Mouse (Mus musculus): ENCODE results near the gene Zfp697.

GRCm38 (mm10) chr3:98427600-98428448, 45.6 kb downstream of the Zfp697 start:
- TF ChIP-seq POLR2A (IDR thresholded peaks at IDR 0.05; ENCODE audit: insufficient read depth, low read depth, low read length), result 0 out of 2 replicates have a peak, but pooled peaks have one; percentile 27
- TF ChIP-seq CTCF (IDR thresholded peaks at IDR 0.05; ENCODE audit: insufficient read depth, low read depth, low read length), result no peak

Data from olfactory bulb, adult 2 months (tissue).